Mouse (Mus musculus) kidney, embryonic 14.5 days (tissue): ENCODE measurements around the gene Psmd1. TPM values are rescaled to one million over a fixed set of nuclear protein-coding genes. Genes with fewer than 3 reads are reported as not detected.
A peak's percentile ranks its signal among the peaks of the same experiment; 100 is the strongest.
"Not testable (repeated sequence)": the region's sequence is repeated elsewhere in the genome, so short reads cannot be mapped to it uniquely, and the experiment has no call there.

Experiments
- ATAC-seq: fragments of 200-750 bp; cut with Nextera tagmentation; 2 replicates; pipeline ENCODE4 v1.8.0; 2017; ENCODE audit warnings: moderate number of reproducible peaks, mild to moderate bottlenecking, moderate TSS enrichment, moderate library complexity; ENCODE audit not compliant: low FRiP score, low TSS enrichment
- H3K27ac ChIP-seq: fragments of 300-500 bp; sonication (generic); 2 replicates; pipeline ENCODE4 v1.5.1; 2014; ENCODE audit warnings: low read depth, mild to moderate bottlenecking, low read length, moderate library complexity, mixed read lengths
- H3K27me3 ChIP-seq: fragments of 300-500 bp; sonication (generic); 2 replicates; pipeline ENCODE4 v1.6.1; 2014; ENCODE audit warnings: mild to moderate bottlenecking, low read length; ENCODE audit not compliant: control insufficient read depth, insufficient read depth
- H3K36me3 ChIP-seq: fragments of 300-500 bp; sonication (generic); 2 replicates; pipeline ENCODE4 v1.6.1; 2014; ENCODE audit warnings: low read length, mixed read lengths; ENCODE audit not compliant: control insufficient read depth, insufficient read depth
- H3K4me1 ChIP-seq: fragments of 300-500 bp; sonication (generic); 2 replicates; pipeline ENCODE4 v1.6.1; 2014; ENCODE audit warnings: low read length, mixed read lengths; ENCODE audit not compliant: control insufficient read depth, insufficient read depth
- H3K4me2 ChIP-seq: fragments of 300-500 bp; sonication (generic); replicated peaks from 2 replicates; pipeline ENCODE4 v1.6.1; 2014; ENCODE audit warnings: low read depth, mild to moderate bottlenecking, low read length
- H3K4me3 ChIP-seq: fragments of 300-500 bp; sonication (generic); 2 replicates; pipeline ENCODE4 v1.5.1; 2014; ENCODE audit warnings: mild to moderate bottlenecking, low read length
- H3K9ac ChIP-seq: fragments of 300-500 bp; sonication (generic); 2 replicates; pipeline ENCODE4 v1.6.1; 2014; ENCODE audit warnings: low read depth, mild to moderate bottlenecking, low read length, moderate library complexity
- H3K9me3 ChIP-seq: fragments of 300-500 bp; sonication (generic); 2 replicates; pipeline ENCODE4 v1.6.1; 2016; ENCODE audit warnings: low read length; ENCODE audit not compliant: control insufficient read depth
- WGBS: fragments of 180-500 bp; shearing (Covaris S2); extraction: QIAGEN DNeasy Blood & Tissue Kit; methylation state at CpG from one replicate; pipeline ENCODE4 v1.1.7; 2014; 5-methylcytosine and 5-hydroxymethylcytosine counted together
- polyA plus RNA-seq: library from polyadenylated mRNA; unstranded; fragments of >200 nt; fragmentation: Nextera tagmentation; extraction: Ambion mirVana; gene quantifications from 2 replicates; pipeline ENCODE4 v1.2.1, GENCODE M21; 2014

Gene Psmd1
- 135 and 207 TPM in 2 replicates for polyA plus RNA-seq

DNA sequence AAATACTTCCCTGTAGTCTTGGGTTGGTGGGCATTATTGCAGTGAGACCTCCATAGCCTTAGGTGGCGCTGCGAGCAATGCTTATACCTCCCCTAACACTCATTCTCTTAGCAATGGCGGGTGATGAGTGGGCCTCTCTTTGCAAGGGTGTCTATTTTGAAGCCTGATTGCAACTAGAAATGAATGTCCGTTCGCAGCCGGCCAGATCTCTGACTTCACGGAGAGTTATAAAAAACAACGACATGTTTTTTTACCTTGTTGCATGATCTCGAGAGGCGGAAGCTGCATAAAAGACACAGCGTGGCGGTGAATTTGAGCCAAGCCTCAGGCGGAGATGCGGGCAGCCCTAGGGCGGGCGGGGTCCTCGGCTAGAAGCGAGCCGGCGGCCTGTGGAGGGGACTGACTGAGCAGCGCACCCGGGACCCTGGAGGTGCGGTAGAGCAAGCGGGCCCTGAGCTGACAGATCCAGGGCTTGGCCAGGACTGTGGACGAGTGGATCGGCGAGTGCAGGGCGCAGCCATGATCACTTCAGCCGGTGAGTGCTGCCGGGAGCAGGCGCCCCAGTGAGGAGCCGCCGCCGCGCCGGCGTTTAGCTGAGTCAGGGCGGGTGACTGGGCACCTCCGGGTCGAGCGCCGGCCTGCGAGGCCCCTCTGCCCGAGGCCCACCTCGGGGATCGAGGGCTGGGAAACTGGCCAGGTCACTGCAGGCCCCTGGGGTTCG, at the start of gene Psmd1:
TSS of gene Psmd1 (plus strand) at position 117 of the 721 bp plus-strand sequence.
- Histone ChIP-seq H3K4me1 (peaks cover 9% of the 10 kb centered on the region), H3K4me3 (peak within 1 kb of the TSS; percentile 100), H3K36me3 (no peaks in the 10 kb centered on the region; the same call in 1 of the 2 replicates), H3K4me2 (peak within 1 kb of the TSS; percentile 91), H3K27me3 (no peaks in the 10 kb centered on the region), H3K27ac (peak within 1 kb of the TSS; percentile 57; the same call in 1 of the 2 replicates), H3K9ac (peak within 1 kb of the TSS; percentile 96), H3K9me3 (no peaks in the 10 kb centered on the region)
- ATAC-seq, result peak; percentile 93
- under 1% methylated on average over 47 of the region's 47 CpGs for WGBS

DNA sequence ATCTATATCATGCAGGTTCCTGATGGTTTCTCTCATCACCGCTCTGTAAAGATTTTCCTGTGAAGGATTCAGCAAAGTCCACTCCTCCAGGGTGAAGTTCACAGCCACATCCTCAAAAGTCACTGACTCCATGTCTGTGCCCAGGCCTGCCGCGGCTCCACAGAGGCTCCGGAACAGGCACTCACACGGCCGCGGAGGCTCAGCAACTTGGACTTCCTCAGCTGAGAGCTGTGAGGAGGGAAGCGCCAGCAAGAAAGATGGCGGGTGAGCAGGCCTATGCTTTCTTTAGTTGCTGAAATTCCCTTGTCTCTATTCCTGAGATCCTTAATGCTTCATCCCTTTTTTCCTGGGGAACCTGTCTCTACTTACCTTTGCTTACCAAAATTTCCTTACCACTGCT, 48.4 kb upstream of the Psmd1 start:
- WGBS, result 97% methylated on average over 9 of the region's 9 CpGs
- H3K9ac ChIP-seq, H3K27ac ChIP-seq, H3K9me3 ChIP-seq, H3K36me3 ChIP-seq, H3K4me3 ChIP-seq, H3K4me1 ChIP-seq, H3K4me2 ChIP-seq: not testable (repeated sequence)
- peaks cover 16% of the 10 kb centered on the region; the same call in 1 of the 2 replicates for H3K27me3 ChIP-seq
- 0 out of 2 replicates have a peak, but pooled peaks have one; percentile 49 for ATAC-seq

DNA sequence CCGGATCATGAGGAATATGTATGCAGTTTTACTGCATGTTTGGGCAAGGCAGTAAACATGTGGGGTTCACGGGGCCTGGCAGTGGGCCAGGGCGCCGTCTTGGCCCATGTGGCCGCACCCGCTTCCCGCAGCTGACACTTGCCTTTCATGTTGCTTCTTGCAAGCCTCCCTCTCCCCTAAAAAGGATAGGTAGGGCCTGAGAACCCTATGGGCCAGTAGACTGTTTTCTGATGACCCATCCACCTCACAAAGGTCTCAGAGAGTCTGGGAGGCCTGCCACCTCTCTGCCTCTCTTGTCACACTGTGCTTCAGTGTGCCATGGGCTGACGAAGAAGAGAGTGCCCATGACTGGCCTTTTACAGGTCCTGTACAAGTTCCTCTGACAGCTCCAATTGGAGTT, 47.7 kb upstream of the Psmd1 start, which contains the start of gene Spata3:
TSS of gene Spata3 (plus strand) at position 301 of the 400 bp plus-strand sequence.
- no peak within 1 kb of the TSS for H3K4me3 ChIP-seq
- H3K9me3 ChIP-seq, result 0 out of 2 replicates have a peak, but pooled peaks cover 2% of the 10 kb centered on the region
- no peaks in the 10 kb centered on the region for H3K4me1 ChIP-seq
- no peaks in the 10 kb centered on the region for H3K36me3 ChIP-seq
- H3K27ac ChIP-seq, result no peak within 1 kb of the TSS
- H3K27me3 ChIP-seq, result peaks cover 16% of the 10 kb centered on the region; the same call in 1 of the 2 replicates
- H3K4me2 ChIP-seq, result no peak within 1 kb of the TSS
- ATAC-seq, result no peak
- WGBS, result 94% methylated on average over 8 of the region's 8 CpGs
- H3K9ac ChIP-seq, result no peak within 1 kb of the TSS

DNA sequence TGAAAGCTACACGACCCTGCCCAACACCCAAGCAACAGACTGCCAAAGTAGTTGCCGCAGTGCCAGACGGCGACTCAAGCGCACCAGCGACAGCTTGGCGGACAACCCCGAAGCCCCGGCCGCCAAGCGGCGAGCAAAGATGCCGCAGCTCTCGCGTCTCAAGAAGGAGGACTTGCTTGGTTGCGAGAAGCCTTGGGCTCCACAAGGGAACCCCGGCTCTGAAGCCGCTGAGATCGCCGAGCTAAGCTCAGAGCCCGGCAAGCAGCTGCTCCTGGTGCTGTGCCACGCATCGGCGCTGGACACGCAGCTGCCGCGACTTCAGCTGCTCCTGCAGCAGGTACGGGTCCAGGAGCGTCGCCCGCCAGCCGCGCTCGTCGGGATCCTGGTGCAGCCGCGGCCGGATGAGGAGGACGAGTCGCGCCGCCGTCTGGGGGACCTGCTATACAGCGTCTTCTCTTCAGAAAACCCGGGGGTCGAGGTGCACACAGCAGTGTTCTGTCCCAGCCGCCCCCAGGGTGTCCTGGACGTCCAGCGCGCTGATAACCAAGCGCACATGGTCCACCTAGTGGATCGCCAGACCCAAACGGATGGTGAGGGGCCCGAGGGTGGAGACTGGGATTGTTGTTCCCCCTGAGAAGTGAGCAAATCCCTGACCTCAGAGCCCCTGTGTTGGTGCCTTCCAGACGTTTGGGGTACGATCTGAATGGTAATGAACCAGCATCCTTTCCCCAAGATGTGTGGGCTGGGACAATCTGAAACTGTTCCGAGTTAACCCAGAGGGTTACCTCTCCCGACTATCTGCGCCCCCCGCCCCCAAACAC, 45.7 kb upstream of the Psmd1 start:
- H3K36me3 ChIP-seq, result no peaks in the 10 kb centered on the region
- H3K9ac ChIP-seq, result peak overlapping the region; percentile 58
- H3K9me3 ChIP-seq, result no peaks in the 10 kb centered on the region
- H3K27ac ChIP-seq, result no peak overlapping the region
- WGBS, result 3% methylated on average over 60 of the region's 60 CpGs
- peaks cover 16% of the 10 kb centered on the region; the same call in 1 of the 2 replicates for H3K27me3 ChIP-seq
- peak overlapping the region; percentile 49 for H3K4me3 ChIP-seq
- peak overlapping the region; percentile 96 for H3K4me2 ChIP-seq
- no peaks in the 10 kb centered on the region for H3K4me1 ChIP-seq
- ATAC-seq, result peak; percentile 71

DNA sequence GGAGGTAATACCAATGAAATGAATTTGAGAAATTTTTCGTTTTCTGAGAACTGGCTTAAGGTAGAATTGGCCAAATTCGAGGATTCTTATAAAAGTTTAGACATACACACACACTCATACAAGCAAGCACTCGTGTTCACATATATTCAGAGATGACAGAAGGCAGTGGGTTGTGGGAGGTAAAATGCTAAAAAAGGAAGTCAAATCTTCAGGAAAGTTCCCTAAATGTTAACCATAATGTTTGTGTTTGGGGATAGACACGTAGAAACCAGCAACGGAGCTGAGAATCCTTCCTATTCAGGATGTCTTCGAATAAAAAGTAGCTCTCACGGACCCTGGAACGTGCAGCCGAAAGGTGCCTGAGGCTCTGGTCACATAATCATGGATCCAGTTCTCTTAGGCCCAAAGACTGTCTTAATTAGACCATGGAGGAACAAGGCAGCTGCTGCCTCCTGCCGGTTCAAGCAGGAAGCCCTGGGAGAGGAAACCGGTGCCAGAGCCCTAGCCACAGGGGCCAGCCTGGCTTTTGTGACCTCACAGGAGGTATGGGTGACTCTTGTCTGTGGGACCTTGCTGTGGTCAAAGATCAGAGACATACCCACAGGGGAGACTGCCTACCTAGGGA, 42.7 kb upstream of the Psmd1 start:
- Histone ChIP-seq H3K27ac (no peak overlapping the region), H3K9me3 (no peaks in the 10 kb centered on the region), H3K9ac (no peak overlapping the region), H3K4me1 (no peaks in the 10 kb centered on the region), H3K36me3 (no peaks in the 10 kb centered on the region), H3K4me3 (no peak overlapping the region), H3K4me2 (no peak overlapping the region), H3K27me3 (peaks cover 15% of the 10 kb centered on the region; the same call in 1 of the 2 replicates)
- 76% methylated on average over 11 of the region's 11 CpGs for WGBS
- ATAC-seq, result no peak

DNA sequence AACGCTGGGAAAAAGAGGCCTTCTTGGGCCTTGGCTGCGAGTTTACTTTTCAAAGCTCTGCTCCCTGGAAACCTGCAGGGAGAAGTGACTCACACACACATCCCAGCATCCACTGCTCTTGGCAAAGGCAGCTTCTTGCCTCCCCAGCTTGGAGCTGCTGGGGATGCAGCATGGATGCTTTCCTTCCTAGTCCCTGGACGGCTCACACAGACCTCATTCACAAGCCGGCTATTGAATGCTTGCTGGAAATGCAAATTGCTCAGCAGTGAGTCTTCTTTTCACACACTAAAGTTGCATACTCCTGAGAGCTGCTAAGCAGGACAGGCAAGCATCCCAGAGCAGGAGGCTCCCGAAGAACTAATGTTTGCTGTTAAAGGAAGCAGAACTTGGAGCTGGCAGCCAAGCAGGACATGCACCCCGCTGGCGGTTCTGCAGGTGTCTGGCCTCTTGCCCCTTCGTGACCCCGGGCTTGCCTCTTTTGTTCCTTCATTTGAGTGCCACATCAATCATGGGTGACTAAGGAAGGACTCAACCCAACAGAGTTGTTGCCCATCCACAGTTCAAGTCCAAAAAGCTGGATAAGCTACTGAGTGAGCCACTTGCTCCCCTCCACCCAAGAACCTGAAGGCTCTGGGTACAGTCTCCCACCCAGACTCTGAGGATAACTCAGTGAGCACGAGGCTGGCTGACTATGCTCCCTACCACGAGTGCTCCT, 31.8 kb upstream of the Psmd1 start:
- Histone ChIP-seq H3K9ac (no peak overlapping the region), H3K27me3 (no peaks in the 10 kb centered on the region), H3K36me3 (no peaks in the 10 kb centered on the region), H3K4me2 (no peak overlapping the region), H3K4me3 (no peak overlapping the region), H3K4me1 (no peaks in the 10 kb centered on the region), H3K9me3 (no peaks in the 10 kb centered on the region), H3K27ac (no peak overlapping the region)
- WGBS, result 22% methylated on average over 11 of the region's 11 CpGs
- ATAC-seq, result no peak

DNA sequence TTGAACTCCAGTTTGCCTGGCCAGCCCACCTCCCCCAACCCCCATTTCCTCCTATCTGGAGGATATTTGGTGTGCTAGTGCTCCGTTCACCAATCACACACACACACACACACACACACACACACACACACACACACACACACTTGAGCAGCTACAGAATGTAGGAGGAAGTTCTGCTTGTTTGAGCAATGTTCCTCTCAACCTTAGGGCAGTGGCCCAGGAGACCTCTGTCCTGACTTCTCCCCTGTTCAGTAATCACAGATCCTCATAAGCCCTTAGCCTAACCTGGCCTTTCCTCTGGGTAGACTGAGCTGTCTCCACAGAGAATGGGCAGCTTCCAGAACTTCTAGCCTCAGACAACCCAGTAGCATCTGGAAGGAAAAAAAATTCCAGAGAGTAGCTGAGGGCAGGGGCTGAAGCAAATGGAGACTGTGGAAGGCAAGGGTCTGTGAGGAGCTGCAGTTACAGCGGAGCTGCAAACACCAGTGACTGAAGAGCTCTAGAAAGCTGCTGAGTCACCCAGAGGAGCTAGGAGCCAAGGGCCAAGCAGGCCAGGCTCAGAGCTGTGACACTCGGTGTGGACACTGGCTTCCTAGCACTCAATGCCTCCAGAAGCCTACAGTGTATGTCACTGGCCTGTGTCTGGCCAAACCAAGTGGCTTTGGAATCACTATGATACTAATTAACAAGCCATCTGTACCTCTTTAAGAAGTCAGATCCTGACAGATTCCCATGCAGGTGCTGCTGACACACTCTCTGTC, 25.8 kb upstream of the Psmd1 start:
- Histone ChIP-seq H3K9ac (no peak overlapping the region), H3K4me2 (no peak overlapping the region), H3K27me3 (peaks cover under 1% of the 10 kb centered on the region; the same call in 1 of the 2 replicates), H3K4me3 (no peak overlapping the region), H3K36me3 (no peaks in the 10 kb centered on the region), H3K27ac (no peak overlapping the region), H3K9me3 (peaks cover 5% of the 10 kb centered on the region; the same call in 1 of the 2 replicates), H3K4me1 (no peaks in the 10 kb centered on the region)
- WGBS, result 50% methylated on average over 3 of the region's 3 CpGs
- ATAC-seq, result no peak

DNA sequence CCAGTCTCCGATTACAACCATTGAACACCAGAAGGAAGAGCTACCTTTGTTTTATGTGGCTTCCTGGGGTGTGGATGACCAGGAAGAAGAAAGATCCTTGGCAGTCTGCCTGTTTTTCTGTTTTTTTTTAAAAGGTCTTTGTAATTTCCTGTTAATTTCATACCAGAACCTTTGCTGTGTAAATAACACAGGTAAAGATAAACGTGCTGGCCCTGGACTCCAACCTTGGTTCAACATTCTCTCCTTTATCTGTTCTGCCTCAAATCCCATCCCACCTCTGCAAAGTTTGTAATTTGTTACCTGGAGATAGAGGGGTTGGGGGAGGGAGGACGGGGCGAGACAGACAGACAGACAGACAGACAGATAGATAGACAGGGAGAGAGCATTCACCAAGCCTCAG, 24.1 kb upstream of the Psmd1 start:
- Histone ChIP-seq H3K4me2 (no peak overlapping the region), H3K4me1 (no peaks in the 10 kb centered on the region), H3K27me3 (peaks cover 14% of the 10 kb centered on the region), H3K4me3 (no peak overlapping the region), H3K9ac (no peak overlapping the region), H3K27ac (no peak overlapping the region), H3K9me3 (peaks cover 5% of the 10 kb centered on the region; the same call in 1 of the 2 replicates), H3K36me3 (no peaks in the 10 kb centered on the region)
- WGBS, result 62% methylated on average over 4 of the region's 4 CpGs
- no peak for ATAC-seq
